Mouse (Mus musculus): ENCODE results near the gene Wasf2.

Gene Wasf2

GRCm38 (mm10) chr4:133129931-133130889, at the start of gene Wasf2:
Gene Wasf2 (plus strand): TSS chr4:133130505.
- Histone ChIP-seq H3K4me1 (replicated peaks; ENCODE audit: low read depth, low read length) (peaks cover 73% of the 10 kb centered on the region), H3K9me3 (ENCODE audit: low read length) (no peaks in the 10 kb centered on the region), H3K36me3 (ENCODE audit: insufficient read depth, low read length) (peaks cover 13% of the 10 kb centered on the region), H3K27me3 (ENCODE audit: insufficient read depth, low read length) (no peaks in the 10 kb centered on the region), H3K4me3 (replicated peaks; ENCODE audit: low read length) (peak within 1 kb of the TSS; percentile 98)
- TF ChIP-seq NANOG (IDR thresholded peaks at IDR 0.05; ENCODE audit: borderline replicate concordance, low read length), result no peak
- no peak for TF ChIP-seq POU5F1 (IDR thresholded peaks at IDR 0.05; ENCODE audit: borderline replicate concordance, low read length)
- TF ChIP-seq CTCF (conservative IDR thresholded peaks at IDR 0.05; ENCODE audit: low read length), result no peak

GRCm38 (mm10) chr4:133080862-133081261, 49.4 kb upstream of the Wasf2 start:
- Histone ChIP-seq H3K4me3 (replicated peaks; ENCODE audit: low read length) (no peak overlapping the region), H3K9me3 (ENCODE audit: low read length) (no peaks in the 10 kb centered on the region)

GRCm38 (mm10) chr4:133082216-133082773, 48.0 kb upstream of the Wasf2 start:
- peaks cover 44% of the 10 kb centered on the region for H3K36me3 ChIP-seq (ENCODE audit: insufficient read depth, low read length)
- H3K9me3 ChIP-seq (ENCODE audit: low read length), result no peaks in the 10 kb centered on the region
- peaks cover 93% of the 10 kb centered on the region for H3K4me1 ChIP-seq (replicated peaks; ENCODE audit: low read depth, low read length)
- TF ChIP-seq CTCF (conservative IDR thresholded peaks at IDR 0.05; ENCODE audit: low read length) (no peak), NANOG (IDR thresholded peaks at IDR 0.05; ENCODE audit: borderline replicate concordance, low read length) (no peak), POU5F1 (IDR thresholded peaks at IDR 0.05; ENCODE audit: borderline replicate concordance, low read length) (no peak)
- H3K27me3 ChIP-seq (ENCODE audit: insufficient read depth, low read length), result no peaks in the 10 kb centered on the region
- no peak overlapping the region for H3K4me3 ChIP-seq (replicated peaks; ENCODE audit: low read length)

More at GRCm38 (mm10) chr4:133080862-133081261, 49.4 kb upstream of the Wasf2 start:
- peaks cover 54% of the 10 kb centered on the region for H3K36me3 ChIP-seq (ENCODE audit: insufficient read depth, low read length)
- H3K4me1 ChIP-seq (replicated peaks; ENCODE audit: low read depth, low read length), result peaks cover 93% of the 10 kb centered on the region
- H3K27me3 ChIP-seq (ENCODE audit: insufficient read depth, low read length), result no peaks in the 10 kb centered on the region
- TF ChIP-seq CTCF (conservative IDR thresholded peaks at IDR 0.05; ENCODE audit: low read length), result 0 out of 2 replicates have a peak, but pooled peaks have one; percentile 0
- TF ChIP-seq POU5F1 (IDR thresholded peaks at IDR 0.05; ENCODE audit: borderline replicate concordance, low read length), result no peak

- H3K4me1 ChIP-seq (replicated peaks; ENCODE audit: low read depth, low read length), result peaks cover 88% of the 10 kb centered on the region
- peak overlapping the region; percentile 79 for H3K4me3 ChIP-seq (replicated peaks; ENCODE audit: low read length)
- no peaks in the 10 kb centered on the region for H3K27me3 ChIP-seq (ENCODE audit: insufficient read depth, low read length)
- peaks cover 25% of the 10 kb centered on the region for H3K36me3 ChIP-seq (ENCODE audit: insufficient read depth, low read length)
- H3K9me3 ChIP-seq (ENCODE audit: low read length), result no peaks in the 10 kb centered on the region
- TF ChIP-seq NANOG (IDR thresholded peaks at IDR 0.05; ENCODE audit: borderline replicate concordance, low read length), result no peak
- no peak for TF ChIP-seq CTCF (conservative IDR thresholded peaks at IDR 0.05; ENCODE audit: low read length)
- TF ChIP-seq POU5F1 (IDR thresholded peaks at IDR 0.05; ENCODE audit: borderline replicate concordance, low read length), result no peak
Measured at GRCm38 (mm10) chr4:133083991-133084861, 46.1 kb upstream of the Wasf2 start.

GRCm38 (mm10) chr4:133085011-133085782, 45.1 kb upstream of the Wasf2 start:
- Histone ChIP-seq H3K27me3 (ENCODE audit: insufficient read depth, low read length) (no peaks in the 10 kb centered on the region), H3K9me3 (ENCODE audit: low read length) (peaks cover 5% of the 10 kb centered on the region; the same call in 1 of the 2 replicates), H3K4me1 (replicated peaks; ENCODE audit: low read depth, low read length) (peaks cover 88% of the 10 kb centered on the region), H3K4me3 (replicated peaks; ENCODE audit: low read length) (peak overlapping the region; percentile 79), H3K36me3 (ENCODE audit: insufficient read depth, low read length) (peaks cover 15% of the 10 kb centered on the region)
- no peak for TF ChIP-seq POU5F1 (IDR thresholded peaks at IDR 0.05; ENCODE audit: borderline replicate concordance, low read length)

GRCm38 (mm10) chr4:133085783-133086342, 44.4 kb upstream of the Wasf2 start:
- no peak for TF ChIP-seq CTCF (conservative IDR thresholded peaks at IDR 0.05; ENCODE audit: low read length)
- no peak for TF ChIP-seq POU5F1 (IDR thresholded peaks at IDR 0.05; ENCODE audit: borderline replicate concordance, low read length)
- no peak for TF ChIP-seq NANOG (IDR thresholded peaks at IDR 0.05; ENCODE audit: borderline replicate concordance, low read length)
- H3K4me3 ChIP-seq (replicated peaks; ENCODE audit: low read length), result peak overlapping the region; percentile 79
- H3K27me3 ChIP-seq (ENCODE audit: insufficient read depth, low read length), result no peaks in the 10 kb centered on the region
- H3K4me1 ChIP-seq (replicated peaks; ENCODE audit: low read depth, low read length), result peaks cover 88% of the 10 kb centered on the region
- peaks cover 6% of the 10 kb centered on the region; the same call in 1 of the 2 replicates for H3K9me3 ChIP-seq (ENCODE audit: low read length)
- peaks cover 8% of the 10 kb centered on the region for H3K36me3 ChIP-seq (ENCODE audit: insufficient read depth, low read length)

- peaks cover 89% of the 10 kb centered on the region for H3K4me1 ChIP-seq (replicated peaks; ENCODE audit: low read depth, low read length)
- 0 out of 2 replicates have a peak overlapping the region, but pooled peaks have one; percentile 11 for H3K4me3 ChIP-seq (replicated peaks; ENCODE audit: low read length)
- peaks cover 6% of the 10 kb centered on the region; the same call in 1 of the 2 replicates for H3K9me3 ChIP-seq (ENCODE audit: low read length)
- no peak for TF ChIP-seq POU5F1 (IDR thresholded peaks at IDR 0.05; ENCODE audit: borderline replicate concordance, low read length)
- no peak for TF ChIP-seq NANOG (IDR thresholded peaks at IDR 0.05; ENCODE audit: borderline replicate concordance, low read length)
- no peak for TF ChIP-seq CTCF (conservative IDR thresholded peaks at IDR 0.05; ENCODE audit: low read length)
- H3K27me3 ChIP-seq (ENCODE audit: insufficient read depth, low read length), result no peaks in the 10 kb centered on the region
- 0 out of 2 replicates have a peak, but pooled peaks cover 4% of the 10 kb centered on the region for H3K36me3 ChIP-seq (ENCODE audit: insufficient read depth, low read length)
Measured at GRCm38 (mm10) chr4:133087177-133087714, 43.1 kb upstream of the Wasf2 start.

All from E14TG2a.4 (cell line).